Mouse (Mus musculus) hindbrain, embryonic 14.5 days (tissue): ENCODE results near the gene Fam129b. TPM values are rescaled to one million over a fixed set of nuclear protein-coding genes. Genes with fewer than 3 reads are reported as not detected.

ENCODE experiments used
- ATAC-seq: fragments of 200-750 bp; cut with Nextera tagmentation; 2 replicates; pipeline ENCODE4 v1.8.0; 2017; ENCODE audit warnings: moderate number of reproducible peaks, mild to moderate bottlenecking, moderate TSS enrichment, moderate library complexity; ENCODE audit not compliant: low FRiP score
- DNase-seq: peaks from one replicate; pipeline ENCODE4 v3.0.0-alpha.2; 2015; ENCODE audit warnings: low spot score
- H3K27ac ChIP-seq: fragments of 300-500 bp; sonication (generic); 2 replicates; pipeline ENCODE4 v1.5.1; 2014; ENCODE audit warnings: mild to moderate bottlenecking, moderate library complexity
- H3K27me3 ChIP-seq: fragments of 300-500 bp; sonication (generic); 2 replicates; pipeline ENCODE4 v1.6.1; 2014; ENCODE audit warnings: mild to moderate bottlenecking, low read length, mixed read lengths; ENCODE audit not compliant: control insufficient read depth, insufficient read depth
- H3K36me3 ChIP-seq: fragments of 300-500 bp; sonication (generic); replicated peaks from 2 replicates; pipeline ENCODE4 v1.6.1; 2014; ENCODE audit not compliant: control insufficient read depth, insufficient read depth
- H3K4me1 ChIP-seq: fragments of 300-500 bp; sonication (generic); replicated peaks from 2 replicates; pipeline ENCODE4 v1.6.1; 2014; ENCODE audit warnings: antibody characterized with exemption, low read length, mixed read lengths; ENCODE audit not compliant: control insufficient read depth, insufficient read depth
- H3K4me2 ChIP-seq: fragments of 300-500 bp; sonication (generic); replicated peaks from 2 replicates; pipeline ENCODE4 v1.6.1; 2014; ENCODE audit warnings: mild to moderate bottlenecking, moderate library complexity
- H3K4me3 ChIP-seq: fragments of 300-500 bp; sonication (generic); replicated peaks from 2 replicates; pipeline ENCODE4 v1.5.1; 2014; ENCODE audit warnings: mild to moderate bottlenecking, low read length
- H3K9ac ChIP-seq: fragments of 300-500 bp; sonication (generic); 2 replicates; pipeline ENCODE4 v1.6.1; 2014
- H3K9me3 ChIP-seq: fragments of 300-500 bp; sonication (generic); 2 replicates; pipeline ENCODE4 v1.6.1; 2016; ENCODE audit warnings: low read length; ENCODE audit not compliant: control insufficient read depth
- WGBS: fragments of 180-500 bp; shearing (Covaris S2); extraction: QIAGEN DNeasy Blood & Tissue Kit; methylation state at CpG from one replicate; pipeline ENCODE4 v1.1.7; 2014; 5-methylcytosine and 5-hydroxymethylcytosine counted together
- polyA plus RNA-seq: library from polyadenylated mRNA; unstranded; fragments of >200 nt; fragmentation: Nextera tagmentation; extraction: Ambion mirVana; gene quantifications from 2 replicates; pipeline ENCODE4 v1.2.1, GENCODE M21; 2014

Fam129b gene
- polyA plus RNA-seq, 1 experiment from 2014 or later: 19.4 TPM

GRCm38 (mm10) chr2:32921801-32922380, 46.0 kb downstream of the Fam129b start:
- no peak for DNase-seq
- WGBS: 90% methylated on average over 15 of the region's 15 CpGs

GRCm38 (mm10) chr2:32922564-32922963, 46.6 kb downstream of the Fam129b start:
- H3K4me1 ChIP-seq: no peaks in the 10 kb centered on the region
- H3K4me2 ChIP-seq: no peak overlapping the region
- no peak overlapping the region for H3K9ac ChIP-seq
- H3K27me3 ChIP-seq: no peaks in the 10 kb centered on the region
- DNase-seq (no peak), ATAC-seq (no peak)
- H3K27ac ChIP-seq: no peak overlapping the region
- no peak overlapping the region for H3K4me3 ChIP-seq
- peaks cover 87% of the 10 kb centered on the region for H3K36me3 ChIP-seq
- 91% methylated on average over 13 of the region's 13 CpGs for WGBS
- H3K9me3 ChIP-seq: no peaks in the 10 kb centered on the region

More at GRCm38 (mm10) chr2:32921801-32922380, 46.0 kb downstream of the Fam129b start:
- no peak overlapping the region for H3K4me3 ChIP-seq
- no peak overlapping the region for H3K4me2 ChIP-seq
- no peaks in the 10 kb centered on the region for H3K4me1 ChIP-seq
- H3K36me3 ChIP-seq: peaks cover 90% of the 10 kb centered on the region
- H3K9ac ChIP-seq: no peak overlapping the region
- no peaks in the 10 kb centered on the region for H3K9me3 ChIP-seq
- H3K27me3 ChIP-seq: no peaks in the 10 kb centered on the region
- H3K27ac ChIP-seq: no peak overlapping the region
- ATAC-seq: no peak

GRCm38 (mm10) chr2:32923551-32924250, 47.8 kb downstream of the Fam129b start:
- Histone ChIP-seq H3K9ac (no peak overlapping the region), H3K9me3 (no peaks in the 10 kb centered on the region), H3K4me2 (no peak overlapping the region), H3K4me1 (no peaks in the 10 kb centered on the region), H3K4me3 (no peak overlapping the region), H3K36me3 (peaks cover 78% of the 10 kb centered on the region), H3K27ac (no peak overlapping the region), H3K27me3 (no peaks in the 10 kb centered on the region)
- ATAC-seq: no peak
- no peak for DNase-seq
- WGBS: 94% methylated on average over 24 of the region's 24 CpGs

GRCm38 (mm10) chr2:32924306-32924844, 48.5 kb downstream of the Fam129b start:
- Histone ChIP-seq H3K27me3 (no peaks in the 10 kb centered on the region), H3K36me3 (peaks cover 78% of the 10 kb centered on the region), H3K27ac (no peak overlapping the region), H3K4me3 (no peak overlapping the region), H3K4me2 (no peak overlapping the region), H3K9ac (no peak overlapping the region), H3K4me1 (no peaks in the 10 kb centered on the region), H3K9me3 (no peaks in the 10 kb centered on the region)
- WGBS: 74% methylated on average over 10 of the region's 10 CpGs
- ATAC-seq: no peak
- no peak for DNase-seq

- Histone ChIP-seq H3K4me1 (no peaks in the 10 kb centered on the region), H3K27me3 (no peaks in the 10 kb centered on the region), H3K4me3 (no peak overlapping the region), H3K9me3 (no peaks in the 10 kb centered on the region), H3K4me2 (no peak overlapping the region), H3K27ac (no peak overlapping the region), H3K36me3 (peaks cover 73% of the 10 kb centered on the region), H3K9ac (no peak overlapping the region)
- ATAC-seq (no peak), DNase-seq (no peak)
- WGBS: 89% methylated on average over 12 of the region's 12 CpGs
These were observed 50.6 kb downstream of the Fam129b start for GRCm38 (mm10) chr2:32926330-32927075.

GRCm38 (mm10) chr2:32927624-32928234, 51.8 kb downstream of the Fam129b start:
- H3K4me1 ChIP-seq: no peaks in the 10 kb centered on the region
- no peak overlapping the region for H3K27ac ChIP-seq
- H3K9me3 ChIP-seq: no peaks in the 10 kb centered on the region
- peaks cover 70% of the 10 kb centered on the region for H3K36me3 ChIP-seq
- 76% methylated on average over 15 of the region's 15 CpGs for WGBS
- no peak overlapping the region for H3K4me3 ChIP-seq
- no peak overlapping the region for H3K9ac ChIP-seq
- DNase-seq (no peak), ATAC-seq (peak; percentile 6; the same call in 1 of the 2 replicates)
- H3K4me2 ChIP-seq: no peak overlapping the region
- H3K27me3 ChIP-seq: no peaks in the 10 kb centered on the region

GRCm38 (mm10) chr2:32928235-32928946, 52.5 kb downstream of the Fam129b start:
- H3K9me3 ChIP-seq: no peaks in the 10 kb centered on the region
- peak; percentile 60 for DNase-seq
- ATAC-seq: peak; percentile 74; the same call in 1 of the 2 replicates
- H3K4me2 ChIP-seq: no peak overlapping the region
- no peak overlapping the region for H3K9ac ChIP-seq
- H3K27ac ChIP-seq: no peak overlapping the region
- no peaks in the 10 kb centered on the region for H3K27me3 ChIP-seq
- no peak overlapping the region for H3K4me3 ChIP-seq
- H3K36me3 ChIP-seq: peaks cover 70% of the 10 kb centered on the region
- H3K4me1 ChIP-seq: no peaks in the 10 kb centered on the region
- WGBS: 35% methylated on average over 10 of the region's 10 CpGs

- Histone ChIP-seq H3K9ac (no peak overlapping the region), H3K27ac (no peak overlapping the region), H3K4me1 (no peaks in the 10 kb centered on the region), H3K4me3 (no peak overlapping the region), H3K9me3 (no peaks in the 10 kb centered on the region), H3K36me3 (peaks cover 70% of the 10 kb centered on the region), H3K4me2 (no peak overlapping the region), H3K27me3 (no peaks in the 10 kb centered on the region)
- DNase-seq (no peak), ATAC-seq (no peak)
- WGBS: 88% methylated on average over 19 of the region's 19 CpGs
These were observed 53.3 kb downstream of the Fam129b start for GRCm38 (mm10) chr2:32928947-32929829.
